Mouse (Mus musculus) embryonic facial prominence, embryonic 15.5 days (tissue): Measurements from ENCODE around the gene Mindy4. TPM values are rescaled to one million over a fixed set of nuclear protein-coding genes. Genes with fewer than 3 reads are reported as not detected.
"Not testable (repeated sequence)": the region's sequence is repeated elsewhere in the genome, so short reads cannot be mapped to it uniquely, and the experiment has no call there.

Experiments used
- ATAC-seq: fragments of 200-750 bp; cut with Nextera tagmentation; 2 replicates; pipeline ENCODE4 v1.8.0; 2017; ENCODE audit warnings: low read depth, moderate TSS enrichment; ENCODE audit not compliant: insufficient number of reproducible peaks, low FRiP score, low TSS enrichment
- H3K27ac ChIP-seq: fragments of 300-500 bp; sonication (generic); replicated peaks from 2 replicates; pipeline ENCODE4 v1.5.1; 2015; ENCODE audit warnings: mild to moderate bottlenecking, inconsistent platforms
- H3K27me3 ChIP-seq: fragments of 300-500 bp; sonication (generic); 2 replicates; pipeline ENCODE4 v1.6.1; 2015; ENCODE audit warnings: inconsistent platforms
- H3K36me3 ChIP-seq: fragments of 300-500 bp; sonication (generic); 2 replicates; pipeline ENCODE4 v1.6.1; 2015; ENCODE audit warnings: mild to moderate bottlenecking, inconsistent platforms
- H3K4me1 ChIP-seq: fragments of 300-500 bp; sonication (generic); 2 replicates; pipeline ENCODE4 v1.6.1; 2015; ENCODE audit warnings: inconsistent platforms
- H3K4me2 ChIP-seq: fragments of 300-500 bp; sonication (generic); replicated peaks from 2 replicates; pipeline ENCODE4 v1.6.1; 2015; ENCODE audit warnings: mild to moderate bottlenecking, inconsistent platforms
- H3K4me3 ChIP-seq: fragments of 300-500 bp; sonication (generic); replicated peaks from 2 replicates; pipeline ENCODE4 v1.5.1; 2015; ENCODE audit warnings: mild to moderate bottlenecking, inconsistent platforms
- H3K9ac ChIP-seq: fragments of 300-500 bp; sonication (generic); 2 replicates; pipeline ENCODE4 v1.6.1; 2015; ENCODE audit warnings: inconsistent platforms
- H3K9me3 ChIP-seq: fragments of 300-500 bp; sonication (generic); replicated peaks from 2 replicates; pipeline ENCODE4 v1.6.1; 2016; ENCODE audit warnings: inconsistent platforms
- WGBS: fragments of 180-500 bp; shearing (Covaris S2); methylation state at CpG from one replicate; pipeline ENCODE4 v1.1.7; 2015; 5-methylcytosine and 5-hydroxymethylcytosine counted together
- polyA plus RNA-seq: library from polyadenylated mRNA; unstranded; fragments of >200 nt; fragmentation: Nextera tagmentation; extraction: Ambion mirVana; gene quantifications from 2 replicates; pipeline ENCODE4 v1.2.1, GENCODE M21; 2015

The Mindy4 gene
- polyA plus RNA-seq, 1 experiment from 2014 or later: 21.4 TPM

GRCm38 (mm10) chr6:55175892-55176291, 27.3 kb upstream of the Mindy4 start:
- Histone ChIP-seq H3K36me3 (no peaks in the 10 kb centered on the region), H3K9me3 (no peaks in the 10 kb centered on the region), H3K27ac (no peak overlapping the region), H3K9ac (no peak overlapping the region), H3K4me1 (no peaks in the 10 kb centered on the region), H3K4me3 (no peak overlapping the region), H3K4me2 (no peak overlapping the region), H3K27me3 (no peaks in the 10 kb centered on the region)
- 48% methylated on average over 5 of the region's 5 CpGs for WGBS
- no peak for ATAC-seq

- no peaks in the 10 kb centered on the region for H3K27me3 ChIP-seq
- WGBS: 50% methylated on average over 12 of the region's 12 CpGs
- H3K27ac ChIP-seq: no peak overlapping the region
- H3K4me2 ChIP-seq: no peak overlapping the region
- H3K36me3 ChIP-seq: no peaks in the 10 kb centered on the region
- no peak for ATAC-seq
- H3K9me3 ChIP-seq: no peaks in the 10 kb centered on the region
- H3K9ac ChIP-seq: no peak overlapping the region
- no peak overlapping the region for H3K4me3 ChIP-seq
- H3K4me1 ChIP-seq: no peaks in the 10 kb centered on the region
Observed at GRCm38 (mm10) chr6:55177060-55177732, 26.0 kb upstream of the Mindy4 start.

GRCm38 (mm10) chr6:55179560-55179959, 23.6 kb upstream of the Mindy4 start:
- H3K36me3 ChIP-seq: no peaks in the 10 kb centered on the region
- no peak overlapping the region for H3K9ac ChIP-seq
- no peak overlapping the region for H3K4me2 ChIP-seq
- H3K27ac ChIP-seq: no peak overlapping the region
- WGBS: 74% methylated on average over 7 of the region's 7 CpGs
- no peaks in the 10 kb centered on the region for H3K9me3 ChIP-seq
- H3K4me1 ChIP-seq: no peaks in the 10 kb centered on the region
- no peak for ATAC-seq
- H3K27me3 ChIP-seq: no peaks in the 10 kb centered on the region
- no peak overlapping the region for H3K4me3 ChIP-seq

GRCm38 (mm10) chr6:55182655-55183430, 20.3 kb upstream of the Mindy4 start:
- no peak for ATAC-seq
- Histone ChIP-seq H3K4me2 (no peak overlapping the region), H3K9ac (no peak overlapping the region), H3K36me3 (no peaks in the 10 kb centered on the region), H3K4me1 (no peaks in the 10 kb centered on the region), H3K4me3 (no peak overlapping the region), H3K27ac (no peak overlapping the region), H3K9me3 (no peaks in the 10 kb centered on the region), H3K27me3 (no peaks in the 10 kb centered on the region)
- WGBS: 80% methylated on average over 1 of the region's 1 CpGs

GRCm38 (mm10) chr6:55187827-55188226, 15.4 kb upstream of the Mindy4 start:
- not testable (repeated sequence) for H3K36me3 ChIP-seq, H3K27ac ChIP-seq, ATAC-seq, H3K27me3 ChIP-seq, H3K4me3 ChIP-seq, H3K4me2 ChIP-seq, H3K9ac ChIP-seq, H3K4me1 ChIP-seq, H3K9me3 ChIP-seq
- 93% methylated on average over 17 of the region's 17 CpGs for WGBS

GRCm38 (mm10) chr6:55189406-55189805, 13.8 kb upstream of the Mindy4 start:
- H3K9me3 ChIP-seq: no peaks in the 10 kb centered on the region
- H3K27me3 ChIP-seq: no peaks in the 10 kb centered on the region
- no peak overlapping the region for H3K9ac ChIP-seq
- H3K4me1 ChIP-seq: no peaks in the 10 kb centered on the region
- no peak overlapping the region for H3K4me2 ChIP-seq
- H3K27ac ChIP-seq: no peak overlapping the region
- ATAC-seq: no peak
- H3K36me3 ChIP-seq: no peaks in the 10 kb centered on the region
- no peak overlapping the region for H3K4me3 ChIP-seq

GRCm38 (mm10) chr6:55191537-55191936, 11.6 kb upstream of the Mindy4 start:
- H3K36me3 ChIP-seq: no peaks in the 10 kb centered on the region
- H3K27ac ChIP-seq: no peak overlapping the region
- H3K4me2 ChIP-seq: no peak overlapping the region
- no peak for ATAC-seq
- no peaks in the 10 kb centered on the region for H3K27me3 ChIP-seq
- H3K9ac ChIP-seq: no peak overlapping the region
- H3K9me3 ChIP-seq: no peaks in the 10 kb centered on the region
- WGBS: 59% methylated on average over 4 of the region's 4 CpGs
- H3K4me3 ChIP-seq: no peak overlapping the region
- no peaks in the 10 kb centered on the region for H3K4me1 ChIP-seq

GRCm38 (mm10) chr6:55193171-55193570, 10.0 kb upstream of the Mindy4 start:
- H3K4me3 ChIP-seq: no peak overlapping the region
- no peak for ATAC-seq
- no peaks in the 10 kb centered on the region for H3K36me3 ChIP-seq
- H3K27me3 ChIP-seq: no peaks in the 10 kb centered on the region
- H3K9ac ChIP-seq: no peak overlapping the region
- no peak overlapping the region for H3K4me2 ChIP-seq
- no peak overlapping the region for H3K27ac ChIP-seq
- WGBS: 87% methylated on average over 3 of the region's 3 CpGs
- H3K9me3 ChIP-seq: no peaks in the 10 kb centered on the region
- H3K4me1 ChIP-seq: no peaks in the 10 kb centered on the region

GRCm38 (mm10) chr6:55199047-55199446, 4.1 kb upstream of the Mindy4 start:
- ATAC-seq: no peak
- H3K27ac ChIP-seq: no peak overlapping the region
- peaks cover 11% of the 10 kb centered on the region for H3K4me1 ChIP-seq
- no peaks in the 10 kb centered on the region for H3K36me3 ChIP-seq
- H3K4me2 ChIP-seq: no peak overlapping the region
- H3K9me3 ChIP-seq: no peaks in the 10 kb centered on the region
- H3K27me3 ChIP-seq: no peaks in the 10 kb centered on the region
- no peak overlapping the region for H3K9ac ChIP-seq
- no peak overlapping the region for H3K4me3 ChIP-seq
- WGBS: 94% methylated on average over 3 of the region's 3 CpGs

- Histone ChIP-seq H3K9me3 (no peaks in the 10 kb centered on the region), H3K36me3 (no peaks in the 10 kb centered on the region), H3K4me2 (peak overlapping the region; percentile 75), H3K27me3 (no peaks in the 10 kb centered on the region), H3K4me3 (peak overlapping the region; percentile 61), H3K4me1 (peaks cover 16% of the 10 kb centered on the region), H3K27ac (peak overlapping the region; percentile 97), H3K9ac (peak overlapping the region; percentile 54)
- 59% methylated on average over 3 of the region's 3 CpGs for WGBS
- no peak; the same call in 1 of the 2 replicates for ATAC-seq
Observed at GRCm38 (mm10) chr6:55203931-55204330, 748 bp downstream of the Mindy4 start.

- no peak overlapping the region for H3K27ac ChIP-seq
- WGBS: 57% methylated on average over 8 of the region's 8 CpGs
Observed at GRCm38 (mm10) chr6:55207786-55208185, 4.6 kb downstream of the Mindy4 start.

More at GRCm38 (mm10) chr6:55207786-55208185, 4.6 kb downstream of the Mindy4 start:
- H3K4me2 ChIP-seq: no peak overlapping the region
- peaks cover 21% of the 10 kb centered on the region for H3K4me1 ChIP-seq
- no peak overlapping the region for H3K4me3 ChIP-seq
- no peak for ATAC-seq
- H3K27me3 ChIP-seq: no peaks in the 10 kb centered on the region
- H3K9ac ChIP-seq: no peak overlapping the region
- peaks cover 6% of the 10 kb centered on the region; the same call in 1 of the 2 replicates for H3K36me3 ChIP-seq
- no peaks in the 10 kb centered on the region for H3K9me3 ChIP-seq
